Mouse (Mus musculus) spleen, embryonic (tissue): ENCODE measurements around the gene Abi3bp.

ENCODE experiments used
- CTCF ChIA-PET: fragments of 350-600 bp; sonication (Branson Sonifier 250); formaldehyde crosslinking; loops from one replicate; lab custom pipeline; 2022; lab: Charles Lee

Gene Abi3bp

DNA sequence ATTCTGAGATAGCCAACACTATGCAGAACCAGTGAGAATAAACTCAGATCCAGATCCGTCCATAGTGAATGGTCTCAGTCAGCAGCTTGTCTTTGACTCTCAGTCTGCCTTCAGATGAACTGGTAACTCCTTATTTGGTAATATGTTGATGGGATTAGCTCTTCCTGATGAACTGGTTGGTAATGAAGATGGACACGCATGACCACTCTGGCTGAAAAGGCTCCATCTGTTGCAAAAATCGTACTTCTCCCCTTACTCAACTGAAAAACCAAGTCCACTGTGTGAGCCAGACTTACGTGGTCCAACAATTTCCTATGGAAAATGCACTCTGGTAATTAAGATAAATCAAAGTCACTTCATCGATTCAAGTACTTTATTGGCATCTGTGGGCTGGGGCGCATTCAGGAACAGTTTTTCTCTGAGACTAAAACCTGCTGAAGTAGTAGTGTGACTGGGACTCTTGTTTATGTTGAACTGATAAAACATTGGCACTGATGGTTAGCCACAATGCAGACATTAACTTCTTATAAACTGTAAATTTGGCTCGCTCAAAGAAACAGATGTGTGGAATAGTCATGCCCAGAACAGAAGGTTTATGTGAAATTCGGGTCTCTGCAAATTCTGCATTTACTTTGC lies 203.4 kb downstream of the Abi3bp start:
- CTCF ChIA-PET, result no interaction called here

GRCm38 (mm10) chr16:56686747-56687146 lies 209.1 kb downstream of the Abi3bp start:
- CTCF ChIA-PET, result no interaction called here

- CTCF ChIA-PET, result no interaction called here
Observed at GRCm38 (mm10) chr16:56690715-56691114, 213.0 kb downstream of the Abi3bp start.

DNA sequence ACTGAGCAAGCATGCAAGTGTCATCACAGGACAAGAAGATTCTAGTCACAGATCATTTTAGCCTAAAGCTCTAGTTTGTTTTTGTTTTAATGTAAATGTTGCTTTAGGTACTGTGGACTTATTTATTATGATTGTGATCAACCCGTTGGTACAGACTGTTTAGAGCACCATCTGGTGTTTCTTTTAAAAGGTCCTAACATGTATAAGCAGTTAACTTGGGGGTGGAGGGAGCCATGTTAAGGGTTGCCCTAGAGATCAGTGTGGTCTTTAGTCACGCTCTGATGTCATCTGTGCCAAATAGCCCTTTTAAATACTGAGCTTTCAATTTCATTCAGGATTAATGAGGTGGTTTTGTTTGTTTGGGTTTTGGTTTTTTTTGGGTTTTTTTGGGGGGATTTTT lies 218.8 kb downstream of the Abi3bp start:
- CTCF ChIA-PET, result no interaction called here

DNA sequence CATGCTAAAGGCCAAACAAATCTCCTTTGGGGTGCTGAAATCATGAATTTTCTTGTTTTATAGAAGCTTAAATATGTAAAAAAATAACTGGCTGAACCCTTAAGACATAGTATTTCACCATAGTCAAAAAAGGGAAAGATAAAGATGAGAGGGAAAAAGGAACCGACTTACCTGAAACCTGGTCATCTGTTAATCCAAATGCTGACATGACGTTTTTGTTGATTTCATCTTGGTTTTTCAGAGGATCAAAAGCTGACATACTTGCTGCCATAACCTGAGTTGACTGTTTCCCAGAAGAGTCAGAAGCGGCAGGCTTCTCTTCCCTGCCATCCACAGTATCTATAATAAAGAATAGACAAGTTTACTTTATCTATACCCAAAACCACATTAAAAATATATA lies 223.2 kb downstream of the Abi3bp start:
- CTCF ChIA-PET, result interaction anchor here (0.7 kb wide), 1 partner anchor 627 kb away, joined by 4 read pairs; no protein-coding TSS in a partner anchor

- CTCF ChIA-PET, result no interaction called here
Observed at GRCm38 (mm10) chr16:56705731-56706130, 228.1 kb downstream of the Abi3bp start.

GRCm38 (mm10) chr16:56710071-56710470 lies 232.4 kb downstream of the Abi3bp start:
- CTCF ChIA-PET, result no interaction called here

GRCm38 (mm10) chr16:56715608-56716007 lies 237.9 kb downstream of the Abi3bp start:
- CTCF ChIA-PET, result no interaction called here

GRCm38 (mm10) chr16:56716557-56717179 lies 239.0 kb downstream of the Abi3bp start:
- CTCF ChIA-PET, result no interaction called here

GRCm38 (mm10) chr16:56717224-56718200 lies 239.8 kb downstream of the Abi3bp start, which contains the start of gene Tfg:
Tfg (minus strand) TSS chr16:56717450.
- CTCF ChIA-PET, result no interaction called here

DNA sequence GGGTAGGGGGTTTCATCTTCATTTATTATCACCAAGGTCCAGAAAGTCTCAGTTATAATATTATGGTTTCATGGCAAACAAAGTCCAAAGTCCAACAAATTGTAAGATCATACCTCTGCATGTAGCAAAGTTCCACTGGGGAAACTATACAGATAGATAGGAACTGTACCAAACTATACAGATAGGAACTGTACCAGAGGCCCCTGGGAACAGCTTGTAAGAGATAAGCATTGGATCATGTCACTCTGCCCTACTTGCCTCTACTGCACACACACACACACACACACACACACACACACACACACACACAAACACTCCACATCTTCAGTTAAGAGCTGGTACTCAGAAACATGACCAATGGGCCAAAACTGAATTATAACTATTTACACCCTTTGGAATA lies 241.4 kb downstream of the Abi3bp start:
- CTCF ChIA-PET, result no interaction called here

DNA sequence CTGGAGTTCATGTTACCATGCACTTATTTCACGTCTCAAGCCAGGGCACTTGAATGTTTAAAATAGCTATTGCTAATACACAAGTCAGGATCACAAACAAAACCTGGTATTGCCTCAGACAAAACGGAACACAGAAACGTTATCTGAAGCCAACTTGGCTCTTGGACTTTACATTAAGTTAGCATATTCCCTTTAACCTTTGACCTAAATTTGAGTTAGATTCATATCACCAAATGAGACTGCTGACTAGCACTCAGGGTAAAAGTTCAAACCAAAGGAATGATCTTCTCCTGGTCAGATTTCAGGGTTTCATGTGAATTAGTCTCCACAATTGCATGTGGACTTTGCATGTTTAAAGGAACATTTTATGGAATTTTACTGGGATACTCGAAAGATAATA lies 244.7 kb downstream of the Abi3bp start:
- CTCF ChIA-PET, result no interaction called here

GRCm38 (mm10) chr16:56724927-56725326 lies 247.2 kb downstream of the Abi3bp start:
- CTCF ChIA-PET, result no interaction called here

GRCm38 (mm10) chr16:56729060-56729459 lies 251.4 kb downstream of the Abi3bp start:
- CTCF ChIA-PET, result no interaction called here
